Mouse (Mus musculus) bone marrow macrophage, adult 2 months (primary cell): ENCODE measurements around the gene Esr2. TPM values are rescaled to one million over a fixed set of nuclear protein-coding genes. Genes with fewer than 3 reads are reported as not detected.

Experiments used
- H3K27ac ChIP-seq: 2 replicates; pipeline ENCODE4 v1.5.1; 2012; ENCODE audit warnings: low read depth, low read length; ENCODE audit not compliant: insufficient read depth
- H3K4me1 ChIP-seq: 2 replicates; pipeline ENCODE4 v1.6.1; 2012; ENCODE audit warnings: low read length; ENCODE audit not compliant: control insufficient read depth, insufficient read depth
- H3K4me3 ChIP-seq: 2 replicates; pipeline ENCODE4 v1.5.1; 2012; ENCODE audit warnings: mild to moderate bottlenecking, low read length, moderate library complexity; ENCODE audit not compliant: insufficient read depth
- CTCF ChIP-seq: IDR thresholded peaks from 2 replicates; pipeline ENCODE4 v1.5.1; 2012; ENCODE audit warnings: low read depth, mild to moderate bottlenecking, low read length, moderate library complexity
- POLR2A ChIP-seq: IDR thresholded peaks from 2 replicates; pipeline ENCODE4 v1.6.1; 2012; ENCODE audit warnings: mild to moderate bottlenecking, low read depth, low read length, borderline replicate concordance
- polyA plus RNA-seq: library from polyadenylated mRNA; stranded (reverse); fragments of >200 nt; gene quantifications from 2 replicates; pipeline ENCODE4 v1.2.4, GENCODE M21; 2012; ENCODE audit not compliant: missing spikeins, insufficient read depth, insufficient read length

Gene Esr2
- polyA plus RNA-seq, 1 experiment, result not detected

DNA sequence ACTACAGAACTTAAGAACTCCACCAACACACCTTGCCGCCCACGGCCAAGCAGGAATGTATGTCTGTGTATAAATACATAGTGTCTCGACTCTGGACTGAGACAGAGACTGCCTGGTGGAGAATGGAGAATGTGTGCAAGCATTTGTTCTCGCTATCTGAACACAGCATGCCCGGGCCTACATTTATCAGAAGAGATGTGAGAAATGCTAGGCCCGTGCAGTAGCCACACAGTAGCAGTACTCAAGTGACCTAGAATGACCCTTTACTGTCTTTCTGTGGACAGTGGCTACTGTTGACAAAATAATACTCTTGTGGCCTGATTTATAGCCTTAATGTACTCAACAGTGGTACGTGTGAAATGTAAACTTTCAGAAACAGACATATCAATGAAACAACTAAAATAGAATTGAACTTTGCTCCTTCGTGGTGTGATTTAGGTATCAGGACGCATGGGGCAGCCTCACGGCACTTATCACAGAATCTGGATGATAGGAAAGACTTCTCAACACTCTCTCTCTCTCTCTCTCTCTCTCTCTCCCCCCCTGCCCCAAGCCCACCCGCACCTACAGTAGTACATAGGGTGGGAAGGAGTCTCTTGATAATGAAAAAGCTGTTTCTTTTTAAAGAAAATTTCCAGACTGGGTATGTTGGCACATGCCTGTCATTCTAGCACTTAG, 84.1 kb downstream of the Esr2 start:
- Histone ChIP-seq H3K27ac (no peak overlapping the region), H3K4me3 (no peak overlapping the region), H3K4me1 (no peaks in the 10 kb centered on the region)
- no peak for TF ChIP-seq POLR2A
- no peak for TF ChIP-seq CTCF

GRCm38 (mm10) chr12:76087025-76087424, 90.0 kb downstream of the Esr2 start:
- H3K4me1 ChIP-seq, result no peaks in the 10 kb centered on the region
- TF ChIP-seq CTCF (no peak), POLR2A (no peak)
- H3K27ac ChIP-seq, result no peak overlapping the region
- no peak overlapping the region for H3K4me3 ChIP-seq

DNA sequence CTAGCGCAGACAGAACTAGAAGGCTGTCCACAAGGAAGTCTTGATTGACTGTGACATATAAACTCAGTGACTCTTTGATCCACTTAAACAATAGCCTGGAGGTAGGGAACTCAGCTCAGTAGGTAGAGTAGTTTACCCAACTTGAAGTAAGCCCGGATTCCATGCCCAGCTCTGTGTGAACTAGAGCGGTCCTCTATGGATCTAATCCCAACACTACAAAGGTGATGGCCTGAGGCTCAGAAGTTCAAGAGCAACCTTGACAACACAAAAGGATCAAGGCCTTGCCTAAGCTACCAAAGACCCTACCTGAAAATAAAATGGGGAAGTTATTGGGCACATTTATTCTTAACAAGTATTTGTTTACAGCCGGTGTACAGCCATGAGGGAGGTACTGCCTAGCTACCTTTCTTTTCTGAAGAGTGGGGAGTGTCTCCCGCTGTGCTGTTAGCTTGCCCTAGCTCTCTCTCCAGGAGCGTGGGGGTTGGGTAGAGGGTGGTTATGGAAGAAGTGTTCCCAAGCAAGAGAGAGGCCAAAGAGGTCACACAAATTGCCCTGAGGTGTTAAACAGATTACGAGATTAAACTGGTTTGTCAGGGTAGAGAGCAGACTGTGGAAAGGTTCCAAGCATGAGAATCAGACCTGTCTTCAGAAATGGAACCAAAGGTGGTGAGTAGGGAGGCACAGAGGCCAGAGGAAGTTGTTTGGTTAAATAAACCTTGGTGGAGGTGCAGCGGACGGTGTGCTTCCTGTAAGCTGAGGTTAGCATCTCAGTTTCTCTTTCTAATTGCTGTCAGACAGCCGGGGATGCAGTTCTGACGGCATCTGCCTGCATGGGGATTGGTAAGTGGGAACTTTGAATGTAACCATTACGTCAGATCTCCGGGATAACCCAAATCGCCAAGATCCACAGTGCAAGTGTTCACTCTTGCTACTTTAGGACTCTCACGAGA, 90.8 kb downstream of the Esr2 start:
- Histone ChIP-seq H3K4me1 (no peaks in the 10 kb centered on the region), H3K4me3 (no peak overlapping the region), H3K27ac (no peak overlapping the region)
- no peak for TF ChIP-seq POLR2A
- no peak for TF ChIP-seq CTCF

- no peaks in the 10 kb centered on the region for H3K4me1 ChIP-seq
- no peak for TF ChIP-seq CTCF
- TF ChIP-seq POLR2A, result no peak
- no peak overlapping the region for H3K27ac ChIP-seq
- no peak overlapping the region for H3K4me3 ChIP-seq
Measured at GRCm38 (mm10) chr12:76085066-76085465, 92.0 kb downstream of the Esr2 start.

DNA sequence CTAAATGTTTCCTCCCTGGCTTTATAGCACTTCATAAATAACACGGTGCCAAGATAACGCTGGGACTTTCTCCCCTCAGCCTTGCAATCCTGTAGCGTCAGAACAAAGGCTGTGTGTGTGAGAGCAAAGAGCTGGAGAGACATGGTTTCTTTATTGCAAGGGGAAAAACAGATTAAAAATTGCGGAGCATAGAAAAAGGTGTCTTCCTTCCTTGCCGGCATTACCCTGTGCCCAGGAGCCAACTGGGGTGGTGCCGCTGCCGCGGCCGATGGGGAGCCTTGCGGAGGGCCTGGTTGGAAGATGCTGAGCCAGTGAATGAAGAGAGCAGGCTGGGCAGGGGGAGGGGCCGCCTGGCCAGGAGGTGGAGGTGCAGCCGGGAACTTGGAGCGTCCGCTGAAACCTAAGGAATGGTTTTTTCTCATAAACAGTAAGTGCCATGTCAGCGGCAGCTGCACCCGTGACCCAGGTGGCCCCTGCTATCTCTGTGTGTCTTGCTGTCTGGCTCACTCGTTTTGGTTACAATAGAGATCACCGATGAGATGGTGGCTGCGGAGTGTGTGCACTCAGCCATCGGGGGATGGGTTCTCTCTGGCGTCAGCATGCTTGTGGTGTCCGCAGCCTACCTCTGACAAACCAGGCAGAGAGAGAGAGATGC, 95.4 kb downstream of the Esr2 start:
- Histone ChIP-seq H3K4me3 (no peak overlapping the region), H3K4me1 (no peaks in the 10 kb centered on the region), H3K27ac (no peak overlapping the region)
- no peak for TF ChIP-seq POLR2A
- no peak for TF ChIP-seq CTCF

GRCm38 (mm10) chr12:76080876-76081556, 96.0 kb downstream of the Esr2 start:
- Histone ChIP-seq H3K27ac (no peak overlapping the region), H3K4me3 (no peak overlapping the region), H3K4me1 (no peaks in the 10 kb centered on the region)
- TF ChIP-seq POLR2A, result no peak
- TF ChIP-seq CTCF, result no peak

DNA sequence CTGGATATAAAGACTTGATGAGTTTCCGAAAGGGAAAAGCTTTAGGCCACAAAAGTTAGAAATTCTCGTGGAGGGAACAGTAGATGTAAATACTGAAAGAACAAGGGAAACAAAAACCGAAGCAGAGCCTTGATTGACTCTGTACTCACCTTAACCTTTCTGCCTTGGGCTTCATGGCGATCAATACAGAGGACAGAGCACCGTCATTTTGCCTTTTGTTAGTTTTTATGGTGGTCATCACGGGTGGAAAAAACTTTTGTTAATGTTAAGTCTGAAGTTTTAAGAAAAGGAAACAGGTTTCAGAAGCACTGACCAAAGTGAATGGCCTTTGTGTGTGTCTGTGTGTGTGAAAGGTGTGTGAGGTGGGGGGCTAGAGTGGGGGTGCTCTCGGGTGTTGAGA, 103.1 kb downstream of the Esr2 start:
- Histone ChIP-seq H3K4me1 (no peaks in the 10 kb centered on the region), H3K4me3 (no peak overlapping the region), H3K27ac (no peak overlapping the region)
- TF ChIP-seq CTCF, result no peak
- TF ChIP-seq POLR2A, result no peak

GRCm38 (mm10) chr12:76073066-76073826, 103.8 kb downstream of the Esr2 start:
- no peak overlapping the region for H3K4me3 ChIP-seq
- H3K4me1 ChIP-seq, result no peaks in the 10 kb centered on the region
- no peak overlapping the region for H3K27ac ChIP-seq
- TF ChIP-seq POLR2A (no peak), CTCF (no peak)
